Mouse (Mus musculus) olfactory bulb, adult 2 months (tissue): Measurements from ENCODE around the gene Rap2a. TPM values are rescaled to one million over a fixed set of nuclear protein-coding genes. Genes with fewer than 3 reads are reported as not detected.

ENCODE experiments used
- H3K27ac ChIP-seq: fragments of 200-500 bp; 2 replicates; pipeline ENCODE4 v1.5.1; 2012; ENCODE audit warnings: low read depth, low read length; ENCODE audit not compliant: insufficient read depth
- H3K4me1 ChIP-seq: fragments of 200-500 bp; 2 replicates; pipeline ENCODE4 v1.6.1; 2012; ENCODE audit warnings: low read length; ENCODE audit not compliant: control insufficient read depth, insufficient read depth
- H3K4me3 ChIP-seq: fragments of 200-500 bp; 2 replicates; pipeline ENCODE4 v1.5.1; 2012; ENCODE audit warnings: mild to moderate bottlenecking, low read depth, low read length, moderate library complexity; ENCODE audit not compliant: insufficient read depth
- CTCF ChIP-seq: fragments of 200-500 bp; IDR thresholded peaks from 2 replicates; pipeline ENCODE4 v1.5.1; 2012; ENCODE audit warnings: low read depth, mild to moderate bottlenecking, low read length, moderate library complexity; ENCODE audit not compliant: insufficient read depth
- POLR2A ChIP-seq: fragments of 200-500 bp; IDR thresholded peaks from 2 replicates; pipeline ENCODE4 v1.6.1; 2012; ENCODE audit warnings: mild to moderate bottlenecking, low read depth, low read length, moderate library complexity; ENCODE audit not compliant: insufficient read depth
- WGBS: fragments of 180-500 bp; shearing (Covaris S2); methylation state at CpG from one replicate; pipeline ENCODE4 v1.1.7; 2018; 5-methylcytosine and 5-hydroxymethylcytosine counted together
- polyA plus RNA-seq: library from polyadenylated mRNA; stranded (reverse); fragments of >200 nt; gene quantifications from 2 replicates; pipeline ENCODE4 v1.2.4, GENCODE M21; 2012; ENCODE audit warnings: low replicate concordance; ENCODE audit not compliant: missing spikeins, insufficient read depth, insufficient read length

The Rap2a gene
- polyA plus RNA-seq, 1 experiment: not detected

GRCm38 (mm10) chr14:120542976-120543375 lies 64.7 kb downstream of the Rap2a start:
- WGBS: 96% methylated on average over 3 of the region's 3 CpGs
- no peaks in the 10 kb centered on the region for H3K4me1 ChIP-seq
- TF ChIP-seq POLR2A (no peak), CTCF (no peak)
- no peak overlapping the region for H3K27ac ChIP-seq
- no peak overlapping the region for H3K4me3 ChIP-seq

- TF ChIP-seq CTCF (no peak), POLR2A (no peak)
Observed at GRCm38 (mm10) chr14:120543846-120544245, 65.6 kb downstream of the Rap2a start.

GRCm38 (mm10) chr14:120544495-120544894 lies 66.3 kb downstream of the Rap2a start:
- Histone ChIP-seq H3K4me3 (no peak overlapping the region), H3K4me1 (no peaks in the 10 kb centered on the region), H3K27ac (no peak overlapping the region)
- TF ChIP-seq POLR2A (no peak), CTCF (no peak)
- WGBS: 92% methylated on average over 6 of the region's 6 CpGs

More at GRCm38 (mm10) chr14:120543846-120544245, 65.6 kb downstream of the Rap2a start:
- Histone ChIP-seq H3K4me1 (no peaks in the 10 kb centered on the region), H3K4me3 (no peak overlapping the region), H3K27ac (no peak overlapping the region)
- 92% methylated on average over 6 of the region's 6 CpGs for WGBS

DNA sequence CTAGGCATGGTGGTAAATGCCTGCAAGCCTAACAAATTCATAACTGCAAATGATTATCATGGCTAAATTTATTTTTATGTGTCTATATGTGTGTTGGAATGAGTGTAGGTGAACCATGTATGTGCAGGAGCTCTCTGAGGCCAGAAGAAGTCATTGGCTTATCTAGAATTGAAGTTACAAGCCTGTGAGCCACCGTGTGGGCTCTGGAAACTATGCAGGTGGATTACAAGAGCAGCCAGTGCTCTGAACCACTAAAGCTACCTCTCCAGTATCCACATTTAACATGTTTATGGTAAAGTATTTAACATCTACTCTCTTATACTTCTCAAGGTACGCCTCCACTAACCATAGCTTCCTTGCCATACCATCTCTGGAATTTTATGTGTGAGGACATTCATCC lies 66.7 kb downstream of the Rap2a start:
- Histone ChIP-seq H3K27ac (no peak overlapping the region), H3K4me3 (no peak overlapping the region), H3K4me1 (no peaks in the 10 kb centered on the region)
- TF ChIP-seq POLR2A (no peak), CTCF (no peak)
- 81% methylated on average over 2 of the region's 2 CpGs for WGBS

Other genes with a start within 250 kb of the Rap2a start
- 141 and 206 TPM in 2 replicates for gene Mbnl2, start 202.8 kb upstream of the Rap2a start, polyA plus RNA-seq